Mouse (Mus musculus) stomach, embryonic 14.5 days (tissue): ENCODE results near the gene Skida1. TPM values are rescaled to one million over a fixed set of nuclear protein-coding genes. Genes with fewer than 3 reads are reported as not detected.

ENCODE experiments used
- ATAC-seq: fragments of 200-750 bp; cut with Nextera tagmentation; 2 replicates; pipeline ENCODE4 v1.8.0; 2017; ENCODE audit warnings: low read depth, moderate TSS enrichment; ENCODE audit not compliant: insufficient number of reproducible peaks, insufficient read depth, low FRiP score
- H3K27ac ChIP-seq: fragments of 300-500 bp; sonication (generic); 2 replicates; pipeline ENCODE4 v1.5.1; 2014; ENCODE audit warnings: mild to moderate bottlenecking, low read length, moderate library complexity, mixed read lengths
- H3K27me3 ChIP-seq: fragments of 300-500 bp; sonication (generic); 2 replicates; pipeline ENCODE4 v1.6.1; 2014; ENCODE audit warnings: low read length, control low read depth, mixed read lengths; ENCODE audit not compliant: control insufficient read depth, insufficient read depth
- H3K36me3 ChIP-seq: fragments of 300-500 bp; sonication (generic); 2 replicates; pipeline ENCODE4 v1.6.1; 2014; ENCODE audit warnings: mild to moderate bottlenecking, control low read depth, low read length, moderate library complexity, mixed read lengths; ENCODE audit not compliant: control insufficient read depth, insufficient read depth
- H3K4me1 ChIP-seq: fragments of 300-500 bp; sonication (generic); 2 replicates; pipeline ENCODE4 v1.6.1; 2014; ENCODE audit warnings: low read length, control low read depth, mixed read lengths; ENCODE audit not compliant: control insufficient read depth, insufficient read depth
- H3K4me2 ChIP-seq: fragments of 300-500 bp; sonication (generic); replicated peaks from 2 replicates; pipeline ENCODE4 v1.6.1; 2014; ENCODE audit warnings: low read depth, low read length, control low read depth
- H3K4me3 ChIP-seq: fragments of 300-500 bp; sonication (generic); 2 replicates; pipeline ENCODE4 v1.5.1; 2014; ENCODE audit warnings: low read depth, low read length, control low read depth
- H3K9ac ChIP-seq: fragments of 300-500 bp; sonication (generic); replicated peaks from 2 replicates; pipeline ENCODE4 v1.6.1; 2014; ENCODE audit warnings: low read depth, mild to moderate bottlenecking, control low read depth, low read length, moderate library complexity, mixed read lengths
- H3K9me3 ChIP-seq: fragments of 300-500 bp; sonication (generic); 2 replicates; pipeline ENCODE4 v1.6.1; 2016; ENCODE audit warnings: low read depth, low read length, control low read depth; ENCODE audit not compliant: control insufficient read depth
- WGBS: fragments of 180-500 bp; shearing (Covaris S2); extraction: QIAGEN DNeasy Blood & Tissue Kit; methylation state at CpG from one replicate; pipeline ENCODE4 v1.1.7; 2014; 5-methylcytosine and 5-hydroxymethylcytosine counted together
- microRNA-seq: library from miRNA; unstranded; fragments of <30 nt; microRNA quantifications from one replicate; pipeline ENCODE4, GENCODE M21; 2016
- polyA plus RNA-seq: library from polyadenylated mRNA; unstranded; fragments of >200 nt; fragmentation: Nextera tagmentation; extraction: Ambion mirVana; gene quantifications from 2 replicates; pipeline ENCODE4 v1.2.1, GENCODE M21; 2014

Skida1 gene
- polyA plus RNA-seq, 1 experiment from 2014 or later = 4.4 TPM

GRCm38 (mm10) chr2:18004286-18004685, 44.6 kb downstream of the Skida1 start:
- no peak for ATAC-seq
- Histone ChIP-seq H3K9me3 (no peaks in the 10 kb centered on the region), H3K27me3 (no peaks in the 10 kb centered on the region), H3K4me2 (no peak overlapping the region), H3K9ac (no peak overlapping the region), H3K4me1 (no peaks in the 10 kb centered on the region), H3K4me3 (no peak overlapping the region), H3K36me3 (no peaks in the 10 kb centered on the region), H3K27ac (no peak overlapping the region)
- 60% methylated on average over 4 of the region's 4 CpGs for WGBS

DNA sequence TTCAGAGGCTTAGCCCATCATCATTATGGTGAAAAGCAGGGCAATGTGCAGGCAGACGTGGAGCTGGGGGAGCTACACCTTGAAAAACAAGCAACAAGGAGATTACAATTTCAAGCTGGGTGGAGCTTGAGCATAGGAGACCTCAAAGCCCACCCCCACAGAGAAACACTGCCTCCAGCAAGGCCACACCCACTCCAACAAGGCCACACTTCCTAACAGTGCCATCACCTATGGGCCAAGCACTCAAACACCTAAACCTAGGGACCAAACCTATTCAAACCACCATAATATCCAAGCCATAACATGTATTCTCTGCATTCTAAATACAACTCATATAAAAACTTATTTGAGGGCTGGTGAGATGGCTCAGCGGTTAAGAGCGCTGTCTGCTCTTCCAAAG, 46.5 kb downstream of the Skida1 start:
- no peak overlapping the region for H3K4me2 ChIP-seq
- ATAC-seq = no peak

DNA sequence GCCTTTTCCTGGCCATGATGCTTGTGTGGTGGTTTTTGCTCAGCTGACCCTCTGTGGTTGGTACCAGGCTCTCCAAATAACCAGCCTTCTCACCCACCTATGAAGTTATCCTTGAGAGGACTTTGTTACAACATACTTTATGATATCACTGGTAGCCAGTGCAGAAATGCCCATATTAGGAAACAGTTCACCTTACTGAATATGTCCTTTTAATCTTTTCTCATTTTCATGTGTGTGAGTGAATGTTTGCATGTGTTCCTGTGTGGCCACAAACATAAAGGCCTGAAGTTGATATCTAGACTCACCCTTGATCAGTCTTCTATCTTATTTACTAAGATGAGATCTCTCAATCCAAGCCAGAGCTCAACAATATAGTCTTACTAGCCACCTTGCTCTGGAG, 52.0 kb downstream of the Skida1 start, which contains the start of gene H2al2a:
H2al2a (minus strand) TSS at position 101 of the 400 bp plus-strand sequence.
- Histone ChIP-seq H3K4me2 (no peak within 1 kb of the TSS), H3K27ac (no peak within 1 kb of the TSS), H3K27me3 (no peaks in the 10 kb centered on the region), H3K4me1 (no peaks in the 10 kb centered on the region), H3K9me3 (no peaks in the 10 kb centered on the region), H3K4me3 (no peak within 1 kb of the TSS), H3K36me3 (no peaks in the 10 kb centered on the region), H3K9ac (no peak within 1 kb of the TSS)
- no peak for ATAC-seq

More for the DNA sequence above, 46.5 kb downstream of the Skida1 start:
- H3K4me3 ChIP-seq = no peak overlapping the region
- no peak overlapping the region for H3K27ac ChIP-seq
- H3K27me3 ChIP-seq = no peaks in the 10 kb centered on the region
- no peaks in the 10 kb centered on the region for H3K9me3 ChIP-seq
- no peaks in the 10 kb centered on the region for H3K36me3 ChIP-seq
- no peaks in the 10 kb centered on the region for H3K4me1 ChIP-seq
- H3K9ac ChIP-seq = no peak overlapping the region
- WGBS = 89% methylated on average over 3 of the region's 3 CpGs

Small RNAs within 50 kb of the gene (microRNA-seq; reads per million reads assigned to microRNA genes)
- gene Mir7655 = 9.1 reads per million, percentile 19 among the genes with 10 or more reads in this experiment

Other genes starting within 250 kb of the Skida1 start
- gene H2al2a, start 52.1 kb downstream of the Skida1 start, polyA plus RNA-seq = not detected in 2 replicates
- 9.9 and 11.0 TPM in 2 replicates for gene A930004D18Rik, start 11.3 kb downstream of the Skida1 start, polyA plus RNA-seq
- 45.0 and 56.9 TPM in 2 replicates for gene Mllt10, start 6.2 kb upstream of the Skida1 start, polyA plus RNA-seq